Mouse (Mus musculus) cerebellum, postnatal 4 days (tissue): Measurements from ENCODE around the gene Rbm8a.

ENCODE experiments used
- DNase-seq, 2 experiments: peaks; one replicate each; pipeline ENCODE4 v3.0.0; 2022; ENCODE audit warnings: low spot score in 2 of 2, mixed read lengths in 1 of 2

Rbm8a gene

GRCm38 (mm10) chr3:96669727-96670468, 40.2 kb downstream of the Rbm8a start, which contains the start of gene Ankrd35:
Ankrd35 (plus strand) TSS chr3:96670131.
- DNase-seq: peak; percentile 56 to 58

GRCm38 (mm10) chr3:96671519-96671918, 41.8 kb downstream of the Rbm8a start:
- no peak for DNase-seq

GRCm38 (mm10) chr3:96673514-96673913, 43.8 kb downstream of the Rbm8a start:
- DNase-seq: no peak

DNA sequence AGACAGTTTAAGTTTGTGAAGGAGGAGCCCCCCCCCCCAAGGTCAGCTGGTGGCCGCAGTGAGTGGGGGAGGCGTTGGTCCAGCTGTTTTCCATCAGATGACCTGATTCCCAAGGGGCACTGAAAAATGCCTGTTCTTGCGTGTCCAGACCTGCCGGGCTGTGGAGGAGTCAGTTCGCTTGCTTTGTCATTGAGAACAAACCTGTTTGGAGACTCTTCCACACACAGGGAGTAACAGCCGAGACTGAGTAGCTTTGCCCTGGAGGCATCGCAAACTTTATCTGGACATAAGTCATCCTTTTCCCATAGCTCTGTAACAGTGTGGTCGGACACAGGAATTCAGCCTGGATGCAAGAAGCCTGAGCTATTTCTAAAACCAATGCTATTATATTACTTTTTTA, 44.7 kb downstream of the Rbm8a start:
- no peak for DNase-seq

DNA sequence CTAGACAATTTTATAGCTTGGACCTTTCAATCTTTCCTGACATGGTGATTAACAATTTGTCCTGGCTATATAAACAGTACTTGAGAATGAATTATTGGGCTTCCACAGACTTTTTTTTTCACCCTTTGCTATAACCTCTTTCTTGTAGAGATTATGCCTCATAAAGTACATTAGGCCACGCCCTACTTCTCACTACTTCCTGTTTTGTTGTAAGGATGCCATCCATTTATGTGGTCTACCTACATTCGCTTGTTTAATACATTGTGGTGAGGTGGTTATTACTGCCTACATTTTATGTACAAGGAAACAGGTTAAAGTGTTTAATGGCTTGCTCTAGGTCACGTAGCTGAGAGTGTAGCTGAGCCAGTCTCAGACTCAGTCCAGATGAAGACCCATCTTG, 45.4 kb downstream of the Rbm8a start:
- no peak for DNase-seq

GRCm38 (mm10) chr3:96675690-96676089, 46.0 kb downstream of the Rbm8a start:
- DNase-seq: no peak

DNA sequence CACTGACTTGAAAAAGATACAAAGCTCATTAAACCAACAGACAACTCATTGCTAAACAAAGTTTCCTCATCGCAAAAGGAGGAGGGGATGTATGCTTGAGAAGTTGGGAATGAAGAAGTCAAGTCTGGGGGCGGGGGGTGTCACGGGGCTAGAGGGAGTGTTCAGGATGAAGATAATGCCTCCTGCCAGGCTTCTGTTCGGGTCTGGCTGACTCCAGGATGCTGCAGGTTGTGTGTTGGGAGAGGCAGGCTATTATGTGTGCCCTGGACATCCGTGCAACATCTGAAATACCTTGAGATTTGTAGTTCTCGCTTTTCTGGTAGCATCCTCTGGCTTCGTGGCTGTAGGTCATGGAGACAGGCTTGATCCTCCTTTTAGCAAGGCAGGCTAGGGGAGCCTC, 48.7 kb downstream of the Rbm8a start:
- DNase-seq: no peak

GRCm38 (mm10) chr3:96679159-96679674, 49.5 kb downstream of the Rbm8a start:
- no peak for DNase-seq

- no peak for DNase-seq
Observed at GRCm38 (mm10) chr3:96680269-96680956, 50.7 kb downstream of the Rbm8a start.
